Mouse (Mus musculus): ENCODE measurements around the gene Bbip1. TPM values are rescaled to one million over a fixed set of nuclear protein-coding genes. Genes with fewer than 3 reads are reported as not detected.

The Bbip1 gene
- total and polyA plus RNA-seq, 3 experiments, result 71.3 to 75.9 TPM; not detected in 1

DNA sequence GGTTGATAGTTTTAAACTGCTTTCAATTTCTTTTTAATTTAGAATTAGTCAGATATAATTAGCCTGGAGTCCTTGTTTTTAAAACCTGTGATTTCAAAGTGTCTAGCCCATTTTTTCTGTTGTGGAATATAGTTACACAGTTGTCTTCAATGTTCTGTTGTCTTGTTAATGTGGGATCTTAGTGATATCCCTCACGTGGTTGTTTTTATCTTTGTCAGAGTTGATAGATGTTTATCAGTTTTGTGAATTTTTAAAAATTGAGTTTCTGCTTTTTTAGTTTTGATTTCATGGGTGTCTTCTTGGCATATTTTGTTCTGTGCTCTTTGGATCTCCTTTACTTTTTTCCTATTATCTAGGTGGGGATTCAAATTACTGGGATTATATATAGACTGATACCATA lies 29.2 kb upstream of the Bbip1 start:
- peaks cover 11 to 17% of the 10 kb centered on the region in 2 experiments for H3K36me3 ChIP-seq (ENCODE audit: control insufficient read depth in 1 of 2, insufficient read depth in 2 of 2, low read length in 2 of 2)
- H3K27ac ChIP-seq (ENCODE audit: control insufficient read depth, low read depth, low read length), result no peak overlapping the region
- TF ChIP-seq EP300 (IDR thresholded peaks at IDR 0.05; ENCODE audit: low read depth in 1 of 2, low read length in 2 of 2), result peak in 1 of 2 experiments; percentile 21; a peak in 1 of 4 replicates
- peak; percentile 69; the same call in 1 of the 2 replicates for TF ChIP-seq BHLHE40 (IDR thresholded peaks at IDR 0.05; ENCODE audit: borderline replicate concordance, low read depth, low read length)
- peak; percentile 41; the same call in 1 of the 2 replicates for TF ChIP-seq SIN3A (IDR thresholded peaks at IDR 0.05; ENCODE audit: low read length)
- TF ChIP-seq GABPA (IDR thresholded peaks at IDR 0.05; ENCODE audit: low read depth, low read length), result no peak
- TF ChIP-seq MYC (IDR thresholded peaks at IDR 0.05; ENCODE audit: low read depth, low read length), result 0 out of 2 replicates have a peak, but pooled peaks have one; percentile 40
- 0 out of 2 replicates have a peak, but pooled peaks have one; percentile 17 for TF ChIP-seq RCOR1 (IDR thresholded peaks at IDR 0.05; ENCODE audit: low read depth, low read length)
- TF ChIP-seq USF1 (IDR thresholded peaks at IDR 0.05; ENCODE audit: low read depth, low read length), result peak; percentile 81
- TF ChIP-seq GATA1 (IDR thresholded peaks at IDR 0.05; ENCODE audit: low read depth, low read length), result peak; percentile 55
- TF ChIP-seq TCF12 (IDR thresholded peaks at IDR 0.05; ENCODE audit: low read depth, low read length), result no peak
- peaks cover 3 to 26% of the 10 kb centered on the region in 2 experiments; a peak in 3 of 4 replicates for H3K4me1 ChIP-seq (ENCODE audit: control insufficient read depth in 1 of 2, insufficient read depth in 2 of 2, low read length in 2 of 2)
- DNase-seq (ENCODE audit: low read depth, low spot score), result no peak
- H3K9ac ChIP-seq (ENCODE audit: control insufficient read depth, low read depth, low read length, poor library complexity, severe bottlenecking), result no peak overlapping the region
- no peaks in the 10 kb centered on the region for H3K9me3 ChIP-seq (replicated peaks; ENCODE audit: insufficient read depth, low read length)
- H3K4me3 ChIP-seq (ENCODE audit: control insufficient read depth in 1 of 2, insufficient read depth in 1 of 2, low read depth in 2 of 2, low read length in 2 of 2), result no peak overlapping the region
- H3K27me3 ChIP-seq (ENCODE audit: control insufficient read depth in 1 of 2, insufficient read depth in 2 of 2, low read length in 2 of 2), result no peaks in the 10 kb centered on the region
- H3K79me2 ChIP-seq (ENCODE audit: control insufficient read depth, insufficient read depth, low read length, poor library complexity), result peaks cover 12% of the 10 kb centered on the region

GRCm38 (mm10) chr19:53971938-53972337 lies 27.5 kb upstream of the Bbip1 start:
- no peaks in the 10 kb centered on the region for H3K27me3 ChIP-seq (ENCODE audit: control insufficient read depth in 1 of 2, insufficient read depth in 2 of 2, low read length in 2 of 2)
- TF ChIP-seq NRF1 (IDR thresholded peaks at IDR 0.05; ENCODE audit: insufficient read depth, low read depth, low read length, poor library complexity, severe bottlenecking) (no peak), ZC3H11A (IDR thresholded peaks at IDR 0.05; ENCODE audit: low read depth, low read length) (no peak), NELFE (IDR thresholded peaks at IDR 0.05; ENCODE audit: low read depth, low read length) (no peak)
- peaks cover 9 to 22% of the 10 kb centered on the region in 2 experiments for H3K36me3 ChIP-seq (ENCODE audit: control insufficient read depth in 1 of 2, insufficient read depth in 2 of 2, low read length in 2 of 2)
- no peak overlapping the region for H3K9ac ChIP-seq (ENCODE audit: control insufficient read depth, low read depth, low read length, poor library complexity, severe bottlenecking)
- H3K9me3 ChIP-seq (replicated peaks; ENCODE audit: insufficient read depth, low read length), result no peaks in the 10 kb centered on the region
- no peak for DNase-seq (ENCODE audit: low read depth, low spot score)
- H3K4me3 ChIP-seq (ENCODE audit: control insufficient read depth in 1 of 2, insufficient read depth in 1 of 2, low read depth in 2 of 2, low read length in 2 of 2), result no peak overlapping the region
- peaks cover 16% of the 10 kb centered on the region for H3K79me2 ChIP-seq (ENCODE audit: control insufficient read depth, insufficient read depth, low read length, poor library complexity)
- peaks cover 3 to 26% of the 10 kb centered on the region in 2 experiments; a peak in 3 of 4 replicates for H3K4me1 ChIP-seq (ENCODE audit: control insufficient read depth in 1 of 2, insufficient read depth in 2 of 2, low read length in 2 of 2)
- no peak overlapping the region for H3K27ac ChIP-seq (ENCODE audit: control insufficient read depth, low read depth, low read length)

DNA sequence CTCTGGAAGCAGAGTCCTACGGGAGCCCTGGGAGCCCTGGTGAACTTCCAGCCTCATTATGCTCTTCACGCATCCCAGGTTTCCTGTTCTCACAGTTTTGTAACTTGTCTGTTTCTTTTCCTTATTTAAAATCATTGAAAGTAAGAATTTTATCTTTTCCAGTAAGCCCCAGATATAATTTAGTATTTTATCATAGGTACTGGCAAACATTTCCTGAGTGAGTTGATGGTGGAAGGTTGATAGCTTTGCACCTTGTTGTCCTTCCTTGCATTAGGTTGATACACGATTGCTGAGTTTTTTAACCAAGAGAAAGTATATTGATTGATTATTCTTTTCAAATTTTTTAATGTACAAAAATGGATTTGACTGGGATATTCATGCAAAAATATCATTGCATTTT lies 24.8 kb upstream of the Bbip1 start:
- H3K36me3 ChIP-seq (ENCODE audit: control insufficient read depth in 1 of 2, insufficient read depth in 2 of 2, low read length in 2 of 2), result peaks cover 9 to 37% of the 10 kb centered on the region in 2 experiments
- H3K9me3 ChIP-seq (replicated peaks; ENCODE audit: insufficient read depth, low read length), result no peaks in the 10 kb centered on the region
- DNase-seq (ENCODE audit: low read depth, low spot score), result no peak
- peaks cover 3 to 39% of the 10 kb centered on the region in 2 experiments; a peak in 3 of 4 replicates for H3K4me1 ChIP-seq (ENCODE audit: control insufficient read depth in 1 of 2, insufficient read depth in 2 of 2, low read length in 2 of 2)
- peaks cover 12% of the 10 kb centered on the region for H3K79me2 ChIP-seq (ENCODE audit: control insufficient read depth, insufficient read depth, low read length, poor library complexity)
- H3K27ac ChIP-seq (ENCODE audit: control insufficient read depth, low read depth, low read length), result no peak overlapping the region
- H3K4me3 ChIP-seq (ENCODE audit: control insufficient read depth in 1 of 2, insufficient read depth in 1 of 2, low read depth in 2 of 2, low read length in 2 of 2), result no peak overlapping the region
- no peak overlapping the region for H3K9ac ChIP-seq (ENCODE audit: control insufficient read depth, low read depth, low read length, poor library complexity, severe bottlenecking)
- no peaks in the 10 kb centered on the region for H3K27me3 ChIP-seq (ENCODE audit: control insufficient read depth in 1 of 2, insufficient read depth in 2 of 2, low read length in 2 of 2)
- TF ChIP-seq TCF12 (IDR thresholded peaks at IDR 0.05; ENCODE audit: low read depth, low read length) (peak; percentile 54; the same call in 1 of the 2 replicates), GATA1 (IDR thresholded peaks at IDR 0.05; ENCODE audit: low read depth, low read length) (peak; percentile 51; the same call in 1 of the 2 replicates), EP300 (IDR thresholded peaks at IDR 0.05; ENCODE audit: low read depth in 1 of 2, low read length in 2 of 2) (peak in 1 of 2 experiments; percentile 22; a peak in 1 of 4 replicates), SMC3 (IDR thresholded peaks at IDR 0.05; ENCODE audit: low read depth, low read length) (no peak), RCOR1 (IDR thresholded peaks at IDR 0.05; ENCODE audit: low read depth, low read length) (0 out of 2 replicates have a peak, but pooled peaks have one; percentile 24)

Data from MEL (cell line).